Mouse (Mus musculus) stomach, embryonic 14.5 days (tissue): ENCODE results near the gene Tnfrsf18. TPM values are rescaled to one million over a fixed set of nuclear protein-coding genes. Genes with fewer than 3 reads are reported as not detected.

ENCODE experiments used
- ATAC-seq: fragments of 200-750 bp; cut with Nextera tagmentation; 2 replicates; pipeline ENCODE4 v1.8.0; 2017; ENCODE audit warnings: low read depth, moderate TSS enrichment; ENCODE audit not compliant: insufficient number of reproducible peaks, insufficient read depth, low FRiP score
- H3K27ac ChIP-seq: fragments of 300-500 bp; sonication (generic); 2 replicates; pipeline ENCODE4 v1.5.1; 2014; ENCODE audit warnings: mild to moderate bottlenecking, low read length, moderate library complexity, mixed read lengths
- H3K27me3 ChIP-seq: fragments of 300-500 bp; sonication (generic); 2 replicates; pipeline ENCODE4 v1.6.1; 2014; ENCODE audit warnings: low read length, control low read depth, mixed read lengths; ENCODE audit not compliant: control insufficient read depth, insufficient read depth
- H3K36me3 ChIP-seq: fragments of 300-500 bp; sonication (generic); 2 replicates; pipeline ENCODE4 v1.6.1; 2014; ENCODE audit warnings: mild to moderate bottlenecking, control low read depth, low read length, moderate library complexity, mixed read lengths; ENCODE audit not compliant: control insufficient read depth, insufficient read depth
- H3K4me1 ChIP-seq: fragments of 300-500 bp; sonication (generic); 2 replicates; pipeline ENCODE4 v1.6.1; 2014; ENCODE audit warnings: low read length, control low read depth, mixed read lengths; ENCODE audit not compliant: control insufficient read depth, insufficient read depth
- H3K4me2 ChIP-seq: fragments of 300-500 bp; sonication (generic); replicated peaks from 2 replicates; pipeline ENCODE4 v1.6.1; 2014; ENCODE audit warnings: low read depth, low read length, control low read depth
- H3K4me3 ChIP-seq: fragments of 300-500 bp; sonication (generic); 2 replicates; pipeline ENCODE4 v1.5.1; 2014; ENCODE audit warnings: low read depth, low read length, control low read depth
- H3K9ac ChIP-seq: fragments of 300-500 bp; sonication (generic); replicated peaks from 2 replicates; pipeline ENCODE4 v1.6.1; 2014; ENCODE audit warnings: low read depth, mild to moderate bottlenecking, control low read depth, low read length, moderate library complexity, mixed read lengths
- H3K9me3 ChIP-seq: fragments of 300-500 bp; sonication (generic); 2 replicates; pipeline ENCODE4 v1.6.1; 2016; ENCODE audit warnings: low read depth, low read length, control low read depth; ENCODE audit not compliant: control insufficient read depth
- WGBS: fragments of 180-500 bp; shearing (Covaris S2); extraction: QIAGEN DNeasy Blood & Tissue Kit; methylation state at CpG from one replicate; pipeline ENCODE4 v1.1.7; 2014; 5-methylcytosine and 5-hydroxymethylcytosine counted together
- polyA plus RNA-seq: library from polyadenylated mRNA; unstranded; fragments of >200 nt; fragmentation: Nextera tagmentation; extraction: Ambion mirVana; gene quantifications from 2 replicates; pipeline ENCODE4 v1.2.1, GENCODE M21; 2014

Tnfrsf18 gene
- polyA plus RNA-seq, 1 experiment from 2014 or later = 2.7 TPM

GRCm38 (mm10) chr4:156034901-156035300 is 8.9 kb downstream of the Tnfrsf18 start:
- H3K4me1 ChIP-seq = peaks cover 15% of the 10 kb centered on the region
- 0 out of 2 replicates have a peak overlapping the region, but pooled peaks have one; percentile 2 for H3K4me3 ChIP-seq
- no peaks in the 10 kb centered on the region for H3K9me3 ChIP-seq
- WGBS = 18% methylated on average over 25 of the region's 25 CpGs
- H3K27ac ChIP-seq = no peak overlapping the region
- H3K36me3 ChIP-seq = no peaks in the 10 kb centered on the region
- ATAC-seq = no peak
- 0 out of 2 replicates have a peak, but pooled peaks cover 7% of the 10 kb centered on the region for H3K27me3 ChIP-seq
- no peak overlapping the region for H3K9ac ChIP-seq
- no peak overlapping the region for H3K4me2 ChIP-seq

- peak; percentile 53; the same call in 1 of the 2 replicates for ATAC-seq
Observed at GRCm38 (mm10) chr4:156044754-156045153, 18.8 kb downstream of the Tnfrsf18 start.

GRCm38 (mm10) chr4:156049779-156050178 is 23.8 kb downstream of the Tnfrsf18 start:
- no peak for ATAC-seq
- Histone ChIP-seq H3K27ac (no peak overlapping the region), H3K4me2 (no peak overlapping the region), H3K36me3 (no peaks in the 10 kb centered on the region), H3K9ac (no peak overlapping the region), H3K9me3 (no peaks in the 10 kb centered on the region), H3K4me3 (no peak overlapping the region), H3K27me3 (no peaks in the 10 kb centered on the region), H3K4me1 (no peaks in the 10 kb centered on the region)
- WGBS = 67% methylated on average over 3 of the region's 3 CpGs

More at GRCm38 (mm10) chr4:156044754-156045153, 18.8 kb downstream of the Tnfrsf18 start:
- no peak overlapping the region for H3K9ac ChIP-seq
- H3K4me2 ChIP-seq = no peak overlapping the region
- no peak overlapping the region for H3K4me3 ChIP-seq
- no peaks in the 10 kb centered on the region for H3K27me3 ChIP-seq
- H3K27ac ChIP-seq = no peak overlapping the region
- 49% methylated on average over 5 of the region's 5 CpGs for WGBS
- H3K9me3 ChIP-seq = no peaks in the 10 kb centered on the region
- no peaks in the 10 kb centered on the region for H3K36me3 ChIP-seq
- H3K4me1 ChIP-seq = no peaks in the 10 kb centered on the region

GRCm38 (mm10) chr4:156050391-156050980 is 24.5 kb downstream of the Tnfrsf18 start:
- WGBS = 56% methylated on average over 6 of the region's 6 CpGs
- H3K9ac ChIP-seq = no peak overlapping the region
- H3K36me3 ChIP-seq = no peaks in the 10 kb centered on the region
- no peaks in the 10 kb centered on the region for H3K4me1 ChIP-seq
- no peak overlapping the region for H3K4me3 ChIP-seq
- H3K9me3 ChIP-seq = no peaks in the 10 kb centered on the region
- ATAC-seq = peak; percentile 77
- H3K27me3 ChIP-seq = no peaks in the 10 kb centered on the region
- no peak overlapping the region for H3K4me2 ChIP-seq
- H3K27ac ChIP-seq = no peak overlapping the region

GRCm38 (mm10) chr4:156053113-156053512 is 27.1 kb downstream of the Tnfrsf18 start:
- Histone ChIP-seq H3K27ac (no peak overlapping the region), H3K27me3 (no peaks in the 10 kb centered on the region), H3K4me3 (no peak overlapping the region), H3K36me3 (no peaks in the 10 kb centered on the region), H3K9ac (no peak overlapping the region), H3K4me2 (no peak overlapping the region), H3K9me3 (no peaks in the 10 kb centered on the region), H3K4me1 (no peaks in the 10 kb centered on the region)
- WGBS = 78% methylated on average over 4 of the region's 4 CpGs
- ATAC-seq = no peak

- Histone ChIP-seq H3K36me3 (no peaks in the 10 kb centered on the region), H3K27ac (no peak overlapping the region), H3K9me3 (no peaks in the 10 kb centered on the region), H3K4me1 (no peaks in the 10 kb centered on the region), H3K4me3 (no peak overlapping the region), H3K4me2 (no peak overlapping the region), H3K9ac (no peak overlapping the region), H3K27me3 (no peaks in the 10 kb centered on the region)
- ATAC-seq = no peak
- WGBS = 78% methylated on average over 4 of the region's 4 CpGs
Observed at GRCm38 (mm10) chr4:156054130-156054529, 28.2 kb downstream of the Tnfrsf18 start.

- H3K4me1 ChIP-seq = no peaks in the 10 kb centered on the region
- no peak overlapping the region for H3K27ac ChIP-seq
- H3K9me3 ChIP-seq = no peaks in the 10 kb centered on the region
- no peak overlapping the region for H3K4me2 ChIP-seq
- no peak overlapping the region for H3K9ac ChIP-seq
- ATAC-seq = no peak
- H3K4me3 ChIP-seq = no peak overlapping the region
- H3K27me3 ChIP-seq = no peaks in the 10 kb centered on the region
- H3K36me3 ChIP-seq = no peaks in the 10 kb centered on the region
- WGBS = 89% methylated on average over 6 of the region's 6 CpGs
Observed at GRCm38 (mm10) chr4:156054606-156055005, 28.6 kb downstream of the Tnfrsf18 start.

- 86% methylated on average over 5 of the region's 5 CpGs for WGBS
- no peak overlapping the region for H3K27ac ChIP-seq
- H3K36me3 ChIP-seq = no peaks in the 10 kb centered on the region
- H3K4me1 ChIP-seq = no peaks in the 10 kb centered on the region
- H3K4me3 ChIP-seq = no peak overlapping the region
- no peak overlapping the region for H3K4me2 ChIP-seq
- no peaks in the 10 kb centered on the region for H3K27me3 ChIP-seq
- H3K9ac ChIP-seq = no peak overlapping the region
- H3K9me3 ChIP-seq = no peaks in the 10 kb centered on the region
- ATAC-seq = no peak
Observed at GRCm38 (mm10) chr4:156055173-156055572, 29.2 kb downstream of the Tnfrsf18 start.

- no peak for ATAC-seq
- peak overlapping the region; percentile 37 for H3K4me3 ChIP-seq
- H3K36me3 ChIP-seq = no peaks in the 10 kb centered on the region
- WGBS = 51% methylated on average over 10 of the region's 10 CpGs
- H3K9ac ChIP-seq = peak overlapping the region; percentile 60
- H3K4me2 ChIP-seq = peak overlapping the region; percentile 42
- H3K4me1 ChIP-seq = no peaks in the 10 kb centered on the region
- H3K27ac ChIP-seq = peak overlapping the region; percentile 96; the same call in 1 of the 2 replicates
- no peaks in the 10 kb centered on the region for H3K27me3 ChIP-seq
- no peaks in the 10 kb centered on the region for H3K9me3 ChIP-seq
Observed at GRCm38 (mm10) chr4:156057702-156058101, 31.7 kb downstream of the Tnfrsf18 start.
